Comparison of ENCODE assay signal across 8 mouse cellular contexts in the genomic region with DNA sequence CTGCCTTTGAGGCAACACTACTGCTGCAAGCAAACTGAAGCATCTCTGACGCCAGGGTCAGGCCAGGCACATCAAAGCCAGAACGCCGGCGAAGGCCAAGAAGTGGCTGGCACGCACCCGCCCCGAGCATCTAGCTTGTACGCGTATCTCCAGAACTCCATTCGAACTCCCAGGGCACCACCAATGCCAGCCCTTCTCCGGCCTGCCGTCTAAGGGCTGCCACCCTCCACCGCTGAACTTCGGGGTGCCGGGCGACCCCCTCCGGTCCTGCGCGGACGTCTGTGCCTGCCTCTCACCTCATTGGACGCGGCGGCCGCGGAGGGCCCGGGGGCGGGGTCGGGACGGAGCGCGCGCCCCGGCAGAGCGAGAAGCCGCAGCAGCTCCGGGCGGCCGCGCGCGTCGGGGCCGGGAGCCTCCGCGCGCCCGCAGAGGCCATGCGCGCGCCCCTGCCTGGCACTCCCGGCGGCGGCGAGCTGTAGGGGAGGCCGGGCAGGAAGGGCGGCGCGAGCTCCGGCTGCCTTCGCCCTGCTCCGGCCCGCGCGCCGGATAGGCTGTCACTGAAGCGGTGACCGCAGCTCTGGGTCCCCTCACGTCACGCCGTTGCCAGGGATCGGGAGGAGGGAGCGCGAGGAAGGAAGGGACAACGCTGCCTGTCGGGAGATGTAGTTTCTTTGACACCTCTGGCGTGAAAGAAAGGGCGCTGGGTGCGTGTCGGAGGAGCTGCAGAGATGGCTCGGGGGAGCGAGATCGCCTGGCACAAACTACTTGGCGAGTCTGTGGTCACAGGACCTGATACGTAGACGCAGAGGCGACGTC. TPM values are rescaled to one million over a fixed set of nuclear protein-coding genes. Genes with fewer than 3 reads are reported as not detected.
A peak's percentile ranks its signal among the peaks of the same experiment; 100 is the strongest.
DNase-seq lines count a peak whose midpoint lies in the region; ATAC-seq lines count a peak whose summit lies in the region.

TSS of gene Coq10a (minus strand) at position 596 of the 816 bp plus-strand sequence.

- peaks cover 5% of the 10 kb centered on the region for H3K36me3 ChIP-seq in hindbrain, embryonic 16.5 days (ENCODE audit: control insufficient read depth, insufficient read depth, low read length)
- H3K36me3 ChIP-seq in macrophage (ENCODE audit: inconsistent target) = peaks cover 9% of the 10 kb centered on the region; the same call in 1 of the 2 replicates

- peak within 1 kb of the TSS; percentile 97 for H3K27ac ChIP-seq in hindbrain, embryonic 16.5 days (ENCODE audit: low read depth, low read length)
- H3K27ac ChIP-seq in macrophage = peak within 1 kb of the TSS; percentile 81

- DNase-seq in WW6 (ENCODE audit: low read depth, low spot score) = peak; percentile 69
- peak; percentile 79 to 88 for DNase-seq in cerebellum, postnatal 4 days (ENCODE audit: low spot score in 2 of 2)
- peak; percentile 95 for DNase-seq in gastrocnemius, adult 18-20 months (ENCODE audit: low spot score)
- peak; percentile 86 to 94 for DNase-seq in left cerebral cortex, adult 18-20 months (ENCODE audit: low spot score in 2 of 2)
- peak; percentile 95 for DNase-seq in right cerebral cortex, adult 18-20 months
- peak; percentile 53 for DNase-seq in urinary bladder, postnatal 10 days (ENCODE audit: low spot score)

- no peaks in the 10 kb centered on the region for H3K9me3 ChIP-seq in hindbrain, embryonic 16.5 days (ENCODE audit: control insufficient read depth, low read length)

- WGBS in hindbrain, embryonic 16.5 days = 0% methylated on average over 71 of the region's 87 CpGs
- under 1% methylated on average over 85 of the region's 87 CpGs for WGBS in macrophage (ENCODE audit: missing documents)

- peak within 1 kb of the TSS; percentile 91 for H3K4me2 ChIP-seq in hindbrain, embryonic 16.5 days (ENCODE audit: low read length)

- H3K27me3 ChIP-seq in hindbrain, embryonic 16.5 days (replicated peaks; ENCODE audit: control insufficient read depth, insufficient read depth, low read length) = no peaks in the 10 kb centered on the region

- peak within 1 kb of the TSS; percentile 78 for H3K4me3 ChIP-seq in hindbrain, embryonic 16.5 days (ENCODE audit: low read length)
- H3K4me3 ChIP-seq in macrophage (ENCODE audit: inconsistent target) = peak within 1 kb of the TSS; percentile 78

- ATAC-seq in hindbrain, embryonic 16.5 days = peak; percentile 96

- H3K79me2 ChIP-seq in macrophage (ENCODE audit: inconsistent target) = peaks cover 42% of the 10 kb centered on the region

- H3K9ac ChIP-seq in hindbrain, embryonic 16.5 days (ENCODE audit: low read depth, low read length) = peak within 1 kb of the TSS; percentile 82

- peaks cover 15% of the 10 kb centered on the region for H3K4me1 ChIP-seq in hindbrain, embryonic 16.5 days (ENCODE audit: control insufficient read depth, insufficient read depth, low read depth, low read length)

RNA-seq across cellular contexts. Expression of gene Coq10a, which starts in this region (rescaled TPM):
- 100 to 1,000 TPM; 388 to 467 TPM for total RNA-seq in gastrocnemius, adult 18-20 months (2021)
- polyA plus RNA-seq in hindbrain, embryonic 16.5 days (2015; fragmentation: Nextera tagmentation; extraction: Ambion mirVana) = 11.4 and 32.3 TPM in 2 replicates
- 10 to 100 TPM; 58.5 to 60.4 TPM for total RNA-seq in left cerebral cortex, adult 18-20 months (2021)
- total RNA-seq in macrophage (2018; cell fraction: chromatin; rRNA removed) = 100 to 1,000 TPM in 2 of 26 experiments, 10 to 100 TPM in 24; 13.3 to 122 (median 50.9) TPM
- total RNA-seq in macrophage (2018; cell fraction: cytosol; rRNA removed) = 10 to 100 TPM; 12.0 to 35.3 (median 21.6) TPM
- total RNA-seq in macrophage (2018; cell fraction: nucleus; rRNA removed) = 100 to 1,000 TPM in 3 of 26 experiments, 10 to 100 TPM in 23; 11.0 to 129 (median 43.5) TPM
- polyA plus RNA-seq in macrophage (2018) = 20.5 to 35.2 TPM (median 25.5 TPM) in 3 replicates

Comparison
In these comparisons a context has a peak if more than half of its experiments do, and no peak if none do; other contexts are left out.
1. Peak in every context shown above with its lines: DNase-seq, ATAC-seq, H3K4me3 ChIP-seq and H3K27ac ChIP-seq.
2. RNA of gene Coq10a (total RNA-seq): 388 to 467 TPM in gastrocnemius, adult 18-20 months; 58.5 to 60.4 TPM in left cerebral cortex, adult 18-20 months; every median in the first group is over 4 times any median in the second.